Mouse (Mus musculus) heart, embryonic 10.5 days (tissue): ENCODE data around the gene Atp5j2. TPM values are rescaled to one million over a fixed set of nuclear protein-coding genes. Genes with fewer than 3 reads are reported as not detected.

Source experiments
- DNase-seq: peaks from one replicate; pipeline ENCODE4 v3.0.0-alpha.2; 2017; ENCODE audit warnings: low spot score
- H3K27ac ChIP-seq: fragments of 300-500 bp; sonication (generic); 2 replicates; pipeline ENCODE4 v1.5.1; 2016; ENCODE audit warnings: mild to moderate bottlenecking
- H3K27me3 ChIP-seq: fragments of 300-500 bp; sonication (generic); 2 replicates; pipeline ENCODE4 v1.6.1; 2016; ENCODE audit warnings: mild to moderate bottlenecking; ENCODE audit not compliant: poor library complexity, insufficient read depth, severe bottlenecking
- H3K36me3 ChIP-seq: fragments of 300-500 bp; sonication (generic); 2 replicates; pipeline ENCODE4 v1.6.1; 2016; ENCODE audit warnings: mild to moderate bottlenecking, moderate library complexity
- H3K4me1 ChIP-seq: fragments of 300-500 bp; sonication (generic); 2 replicates; pipeline ENCODE4 v1.6.1; 2016; ENCODE audit warnings: mild to moderate bottlenecking
- H3K4me3 ChIP-seq: fragments of 300-500 bp; sonication (generic); 2 replicates; pipeline ENCODE4 v1.5.1; 2016; ENCODE audit warnings: mild to moderate bottlenecking, moderate library complexity
- H3K9me3 ChIP-seq: fragments of 300-500 bp; sonication (generic); 2 replicates; pipeline ENCODE4 v1.6.1; 2016; ENCODE audit warnings: mild to moderate bottlenecking, moderate library complexity
- WGBS: fragments of 180-500 bp; shearing (Covaris S2); methylation state at CpG from one replicate; pipeline ENCODE4 v1.1.7; 2016; 5-methylcytosine and 5-hydroxymethylcytosine counted together
- polyA plus RNA-seq: library from polyadenylated mRNA; unstranded; fragments of >200 nt; fragmentation: Nextera tagmentation; extraction: Ambion mirVana; gene quantifications from 2 replicates; pipeline ENCODE4 v1.2.1, GENCODE M21; 2016

Gene Atp5j2
- polyA plus RNA-seq, 1 experiment from 2014 or later = 717 TPM

- DNase-seq = peak; percentile 96
- Histone ChIP-seq H3K27ac (peak within 1 kb of the TSS; percentile 99), H3K27me3 (no peaks in the 10 kb centered on the region), H3K36me3 (peaks cover 65% of the 10 kb centered on the region), H3K4me1 (peaks cover 14% of the 10 kb centered on the region), H3K4me3 (peak within 1 kb of the TSS; percentile 94), H3K9me3 (no peaks in the 10 kb centered on the region)
- under 1% methylated on average over 84 of the region's 84 CpGs for WGBS
Measured at GRCm38 (mm10) chr5:145139571-145140519, 52.0 kb downstream of the Atp5j2 start, which contains the start of the genes Pdap1 and Bud31. TSS of gene Pdap1 (minus strand) at chr5:145140238. TSS of gene Bud31 (plus strand) at chr5:145140362.

GRCm38 (mm10) chr5:145138836-145139235, 53.0 kb downstream of the Atp5j2 start:
- Histone ChIP-seq H3K27me3 (no peaks in the 10 kb centered on the region), H3K36me3 (peaks cover 66% of the 10 kb centered on the region), H3K4me1 (peaks cover 14% of the 10 kb centered on the region), H3K4me3 (peak overlapping the region; percentile 94), H3K9me3 (no peaks in the 10 kb centered on the region), H3K27ac (no peak overlapping the region; the same call in 1 of the 2 replicates)
- no peak for DNase-seq
- 21% methylated on average over 6 of the region's 6 CpGs for WGBS

Other genes starting within 250 kb of the Atp5j2 start
- gene Smurf1, start 226.2 kb downstream of the Atp5j2 start, polyA plus RNA-seq = 15.5 and 16.1 TPM in 2 replicates
- gene Gm4871, start 159.3 kb downstream of the Atp5j2 start, polyA plus RNA-seq = not detected in 2 replicates
- not detected in 2 replicates for gene 1700018F24Rik, start 149.1 kb downstream of the Atp5j2 start, polyA plus RNA-seq
- gene Arpc1a, start 108.2 kb downstream of the Atp5j2 start, polyA plus RNA-seq = 113 and 117 TPM in 2 replicates
- not detected in 2 replicates for gene Kpna7, start 108.0 kb downstream of the Atp5j2 start, polyA plus RNA-seq
- 195 and 218 TPM in 2 replicates for gene Arpc1b, start 77.8 kb downstream of the Atp5j2 start, polyA plus RNA-seq
- 79.4 and 86.3 TPM in 2 replicates for gene Pdap1, start 51.8 kb downstream of the Atp5j2 start, polyA plus RNA-seq
- gene Bud31, start 51.7 kb downstream of the Atp5j2 start, polyA plus RNA-seq = 162 and 200 TPM in 2 replicates
- 14.6 and 15.0 TPM in 2 replicates for gene Ptcd1, start 25.0 kb downstream of the Atp5j2 start, polyA plus RNA-seq
- 38.8 and 53.3 TPM in 2 replicates for gene Cpsf4, start 24.8 kb downstream of the Atp5j2 start, polyA plus RNA-seq
- gene Zkscan14, start 9.8 kb upstream of the Atp5j2 start, polyA plus RNA-seq = 6.1 TPM in 2 replicates
- gene Zkscan5, start 12.5 kb upstream of the Atp5j2 start, polyA plus RNA-seq = 10.9 and 11.8 TPM in 2 replicates
- 32.5 and 38.0 TPM in 2 replicates for gene Zfp655, start 39.7 kb upstream of the Atp5j2 start, polyA plus RNA-seq
- gene Zscan25, start 88.4 kb upstream of the Atp5j2 start, polyA plus RNA-seq = 0.16 and 0.33 TPM in 2 replicates
- gene Cyp3a57, start 153.2 kb upstream of the Atp5j2 start, polyA plus RNA-seq = not detected in 2 replicates